Mouse (Mus musculus): ENCODE results near the gene Dda1. TPM values are rescaled to one million over a fixed set of nuclear protein-coding genes. Genes with fewer than 3 reads are reported as not detected.

Gene Dda1
- polyA plus RNA-seq, 1 experiment from 2014 or later, result 36.3 TPM

DNA sequence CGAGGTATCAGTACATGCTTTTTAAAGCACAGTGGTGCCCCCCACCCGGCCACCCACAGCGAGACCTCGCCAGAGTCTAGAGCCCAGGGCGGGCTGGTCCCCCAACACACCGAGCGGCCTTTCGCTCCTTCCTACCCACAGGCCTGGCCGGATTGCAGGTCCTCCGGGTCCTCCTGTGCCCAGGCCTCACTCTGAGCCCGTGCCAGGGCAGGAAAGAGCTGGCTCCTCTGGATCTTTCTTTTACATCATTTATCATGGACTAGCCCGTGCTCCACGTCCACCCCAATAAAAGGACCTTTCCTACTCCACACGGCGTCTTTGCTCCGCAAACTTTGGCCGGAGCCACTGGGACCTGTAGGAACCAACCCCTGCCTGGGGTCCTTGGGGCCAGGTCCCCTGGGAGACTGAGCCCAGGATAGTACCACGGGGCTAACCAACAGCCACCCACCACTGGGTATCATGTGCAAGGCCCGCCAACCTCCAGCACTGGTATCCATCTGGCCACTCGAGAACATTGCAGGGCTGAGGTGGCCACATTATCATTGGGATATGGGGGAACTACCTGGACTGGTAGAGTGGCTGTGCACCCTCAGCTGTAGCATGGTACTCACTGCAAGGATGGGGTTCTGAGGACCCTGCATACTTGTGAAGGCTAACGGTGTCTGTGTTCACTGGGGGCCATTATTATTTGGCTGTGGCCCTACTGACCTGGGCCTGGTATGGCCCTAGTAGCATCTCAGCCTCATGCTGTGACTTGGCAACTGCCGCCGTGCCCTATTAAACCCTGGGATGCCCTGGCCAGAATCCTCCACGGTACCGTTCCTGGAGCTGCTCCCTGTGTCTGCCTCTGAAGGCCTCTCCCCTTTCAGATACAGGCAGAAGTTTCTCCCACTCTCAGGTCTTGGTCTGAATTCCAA is 6.0 kb downstream of the Dda1 start:
- 89% methylated on average over 25 of the region's 25 CpGs for WGBS (ENCODE audit: missing documents)
- no peak overlapping the region for H3K4me3 ChIP-seq (ENCODE audit: inconsistent target)
- no peak overlapping the region for H3K27ac ChIP-seq
- H3K79me2 ChIP-seq (ENCODE audit: inconsistent target), result peaks cover 22% of the 10 kb centered on the region
- H3K36me3 ChIP-seq (ENCODE audit: inconsistent target), result peaks cover 24% of the 10 kb centered on the region

- peaks cover 16% of the 10 kb centered on the region for H3K79me2 ChIP-seq (ENCODE audit: inconsistent target)
- no peak overlapping the region for H3K4me3 ChIP-seq (ENCODE audit: inconsistent target)
- no peak overlapping the region for H3K27ac ChIP-seq
- 30% methylated on average over 4 of the region's 4 CpGs for WGBS (ENCODE audit: missing documents)
- peaks cover 24% of the 10 kb centered on the region for H3K36me3 ChIP-seq (ENCODE audit: inconsistent target)
Observed at GRCm38 (mm10) chr8:71475702-71476075, 6.7 kb downstream of the Dda1 start.

GRCm38 (mm10) chr8:71476099-71476940 is 7.3 kb downstream of the Dda1 start:
- Histone ChIP-seq H3K4me3 (ENCODE audit: inconsistent target) (no peak overlapping the region), H3K36me3 (ENCODE audit: inconsistent target) (peaks cover 24% of the 10 kb centered on the region), H3K79me2 (ENCODE audit: inconsistent target) (peaks cover 9% of the 10 kb centered on the region), H3K27ac (no peak overlapping the region)
- under 1% methylated on average over 89 of the region's 121 CpGs for WGBS (ENCODE audit: missing documents)

GRCm38 (mm10) chr8:71477196-71477845 is 8.3 kb downstream of the Dda1 start:
- Histone ChIP-seq H3K36me3 (ENCODE audit: inconsistent target) (peaks cover 15% of the 10 kb centered on the region), H3K79me2 (ENCODE audit: inconsistent target) (no peaks in the 10 kb centered on the region), H3K27ac (no peak overlapping the region), H3K4me3 (ENCODE audit: inconsistent target) (no peak overlapping the region; the same call in 1 of the 2 replicates)
- WGBS (ENCODE audit: missing documents), result 63% methylated on average over 14 of the region's 14 CpGs

GRCm38 (mm10) chr8:71478943-71479342 is 9.9 kb downstream of the Dda1 start:
- WGBS (ENCODE audit: missing documents), result 95% methylated on average over 8 of the region's 11 CpGs
- Histone ChIP-seq H3K79me2 (ENCODE audit: inconsistent target) (no peaks in the 10 kb centered on the region), H3K4me3 (ENCODE audit: inconsistent target) (no peak overlapping the region), H3K27ac (no peak overlapping the region), H3K36me3 (ENCODE audit: inconsistent target) (0 out of 2 replicates have a peak, but pooled peaks cover under 1% of the 10 kb centered on the region)

- Histone ChIP-seq H3K79me2 (ENCODE audit: inconsistent target) (no peaks in the 10 kb centered on the region; the same call in 1 of the 2 replicates), H3K4me3 (ENCODE audit: inconsistent target) (no peak overlapping the region), H3K27ac (no peak overlapping the region), H3K36me3 (ENCODE audit: inconsistent target) (no peaks in the 10 kb centered on the region)
- WGBS (ENCODE audit: missing documents), result 83% methylated on average over 8 of the region's 8 CpGs
Observed at GRCm38 (mm10) chr8:71483932-71484331, 14.9 kb downstream of the Dda1 start.

DNA sequence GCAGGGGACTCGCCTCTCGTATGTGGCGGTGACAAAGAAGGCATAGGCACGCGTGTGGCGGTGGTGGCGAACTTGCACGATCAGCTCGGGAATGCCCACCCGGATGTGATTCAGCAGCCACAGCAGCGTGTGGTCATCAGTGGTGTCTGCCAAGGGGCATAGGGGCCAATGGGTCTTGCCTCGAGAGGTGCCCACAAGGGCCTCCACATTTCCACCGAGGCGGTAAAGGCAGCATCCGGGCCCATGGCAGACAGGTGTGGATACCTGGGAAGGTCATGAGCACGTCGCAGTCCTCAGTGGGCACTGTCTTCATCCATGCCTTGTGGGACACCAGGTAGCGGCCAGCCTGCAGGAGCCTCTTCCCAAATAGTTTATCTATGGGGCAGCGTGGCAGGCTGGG is 15.7 kb downstream of the Dda1 start:
- Histone ChIP-seq H3K27ac (no peak overlapping the region), H3K36me3 (ENCODE audit: inconsistent target) (no peaks in the 10 kb centered on the region), H3K4me3 (ENCODE audit: inconsistent target) (peak overlapping the region; percentile 27; the same call in 1 of the 2 replicates), H3K79me2 (ENCODE audit: inconsistent target) (peaks cover 7% of the 10 kb centered on the region)
- 94% methylated on average over 19 of the region's 19 CpGs for WGBS (ENCODE audit: missing documents)

DNA sequence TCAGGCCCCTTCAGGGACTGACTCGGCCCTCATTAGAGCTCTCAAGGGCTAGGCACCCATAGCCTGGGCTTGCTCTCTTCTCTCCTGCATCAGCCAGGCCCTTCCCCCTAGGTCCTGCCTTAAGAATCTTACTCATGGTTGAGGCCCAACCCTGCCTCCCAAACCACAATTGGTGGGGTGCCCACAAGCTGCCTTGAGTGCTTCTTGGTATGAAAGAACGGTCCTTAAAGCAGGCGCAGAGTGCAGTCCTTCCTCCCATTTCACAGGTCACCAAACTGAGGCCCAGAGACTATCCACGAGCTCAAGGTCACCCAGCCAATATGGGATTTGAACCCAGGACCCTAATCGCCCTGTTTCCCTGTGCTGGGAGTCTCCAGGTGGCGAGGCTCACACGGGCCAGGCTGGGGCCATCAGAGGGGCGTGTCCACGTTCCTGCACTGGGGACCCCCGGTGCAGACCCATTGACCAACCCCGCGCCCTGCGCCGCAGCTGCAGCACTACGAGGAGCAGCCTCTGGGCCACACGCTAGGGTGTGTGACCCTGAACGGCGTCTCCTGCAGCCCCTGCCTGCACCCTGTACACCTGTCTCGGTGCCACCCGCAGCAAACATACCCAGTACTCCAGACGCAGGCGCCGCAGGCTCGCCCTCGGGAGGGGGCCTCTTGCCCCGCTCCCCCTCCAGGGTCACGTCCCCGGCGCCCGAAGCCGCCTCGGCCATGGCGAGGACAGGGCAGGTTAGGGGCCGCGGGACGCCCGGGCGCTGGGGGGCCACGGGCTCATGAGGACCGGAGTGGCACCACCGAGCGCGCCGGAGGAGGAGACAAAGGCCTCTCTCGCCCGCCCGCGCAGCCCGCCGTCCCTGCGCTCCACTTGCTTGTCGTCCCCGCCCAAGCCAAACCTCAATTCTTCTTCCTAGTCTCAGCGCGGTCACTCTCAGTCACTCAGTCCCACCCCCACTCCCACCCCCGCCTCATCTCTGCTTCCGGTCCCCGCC is 16.4 kb downstream of the Dda1 start, which contains the start of gene Ano8:
Gene Ano8, minus strand, starts transcription at position 822 of the 994 bp plus-strand sequence.
- no peak within 1 kb of the TSS for H3K27ac ChIP-seq
- peaks cover 12% of the 10 kb centered on the region for H3K79me2 ChIP-seq (ENCODE audit: inconsistent target)
- 6% methylated on average over 53 of the region's 58 CpGs for WGBS (ENCODE audit: missing documents)
- H3K4me3 ChIP-seq (ENCODE audit: inconsistent target), result peak within 1 kb of the TSS; percentile 27
- H3K36me3 ChIP-seq (ENCODE audit: inconsistent target), result peaks cover 3% of the 10 kb centered on the region; the same call in 1 of the 2 replicates

GRCm38 (mm10) chr8:71486136-71486529 is 17.1 kb downstream of the Dda1 start:
- Histone ChIP-seq H3K36me3 (ENCODE audit: inconsistent target) (peaks cover 10% of the 10 kb centered on the region; the same call in 1 of the 2 replicates), H3K27ac (no peak overlapping the region), H3K4me3 (ENCODE audit: inconsistent target) (no peak overlapping the region), H3K79me2 (ENCODE audit: inconsistent target) (peaks cover 12% of the 10 kb centered on the region)
- WGBS (ENCODE audit: missing documents), result 34% methylated on average over 4 of the region's 7 CpGs

DNA sequence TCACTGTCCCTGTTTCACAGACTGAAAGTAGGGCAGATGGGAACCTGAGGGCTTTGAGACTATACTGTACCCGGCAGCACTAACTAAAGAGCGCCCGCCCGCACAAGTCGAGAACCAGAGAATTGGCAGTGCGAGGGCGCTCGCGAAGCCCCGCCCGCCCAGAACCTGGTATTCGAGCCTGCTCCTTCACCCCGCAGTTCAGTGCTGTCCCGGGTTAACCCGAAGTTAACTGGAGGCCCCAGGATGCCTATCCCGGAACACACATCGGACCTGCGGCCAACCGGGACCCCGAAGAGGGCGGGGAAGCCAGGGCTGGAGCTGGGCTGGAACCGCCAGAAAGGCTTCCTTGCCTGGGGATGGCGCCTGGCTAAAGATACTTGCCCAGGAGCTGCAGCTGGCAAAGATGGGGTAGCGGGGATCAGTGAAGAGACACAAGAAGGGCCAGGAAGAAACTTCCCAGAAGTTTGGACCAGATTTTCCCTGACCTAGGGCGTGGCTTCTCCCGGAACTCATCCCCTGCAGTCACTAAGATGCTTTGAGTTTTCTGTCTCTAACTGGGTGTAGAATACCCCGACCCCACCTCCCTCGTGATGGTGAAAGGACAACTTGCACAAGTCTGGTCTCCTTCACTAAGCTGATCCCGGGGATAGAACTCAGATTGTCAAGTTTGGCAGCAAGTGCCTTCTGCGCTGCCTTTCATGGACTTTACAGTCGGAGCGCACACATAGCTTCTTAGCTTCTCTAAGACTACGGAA is 18.9 kb downstream of the Dda1 start, which contains the start of gene Gtpbp3:
Gene Gtpbp3, plus strand, starts transcription at position 413 of the 755 bp plus-strand sequence.
- WGBS (ENCODE audit: missing documents), result under 1% methylated on average over 33 of the region's 33 CpGs
- peaks cover 18% of the 10 kb centered on the region; the same call in 1 of the 2 replicates for H3K36me3 ChIP-seq (ENCODE audit: inconsistent target)
- peak within 1 kb of the TSS; percentile 72 for H3K4me3 ChIP-seq (ENCODE audit: inconsistent target)
- H3K27ac ChIP-seq, result peak within 1 kb of the TSS; percentile 62
- peaks cover 12% of the 10 kb centered on the region for H3K79me2 ChIP-seq (ENCODE audit: inconsistent target)

DNA sequence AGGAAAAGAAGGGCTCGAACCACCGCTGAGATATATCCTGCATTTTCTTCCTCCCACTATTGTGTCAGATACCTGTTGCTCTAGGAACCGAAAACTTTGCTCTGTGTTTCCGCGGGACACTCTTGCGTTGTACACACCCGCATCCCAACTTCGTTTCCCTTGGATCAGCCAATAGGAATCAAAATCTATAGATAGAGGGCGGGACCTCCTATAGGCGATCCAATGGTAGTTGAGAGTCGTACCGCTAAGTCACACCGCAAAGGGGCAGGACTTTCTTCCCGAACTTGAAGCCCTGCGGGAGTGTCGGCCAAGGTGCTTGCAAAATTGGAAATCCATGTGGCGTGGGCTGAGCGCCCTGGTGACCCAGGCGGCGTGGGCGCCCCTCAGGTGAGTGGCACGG is 19.5 kb downstream of the Dda1 start:
- peak overlapping the region; percentile 72 for H3K4me3 ChIP-seq (ENCODE audit: inconsistent target)
- peaks cover 12% of the 10 kb centered on the region for H3K79me2 ChIP-seq (ENCODE audit: inconsistent target)
- WGBS (ENCODE audit: missing documents), result 0% methylated on average over 22 of the region's 22 CpGs
- H3K36me3 ChIP-seq (ENCODE audit: inconsistent target), result peaks cover 18% of the 10 kb centered on the region; the same call in 1 of the 2 replicates
- peak overlapping the region; percentile 62 for H3K27ac ChIP-seq

DNA sequence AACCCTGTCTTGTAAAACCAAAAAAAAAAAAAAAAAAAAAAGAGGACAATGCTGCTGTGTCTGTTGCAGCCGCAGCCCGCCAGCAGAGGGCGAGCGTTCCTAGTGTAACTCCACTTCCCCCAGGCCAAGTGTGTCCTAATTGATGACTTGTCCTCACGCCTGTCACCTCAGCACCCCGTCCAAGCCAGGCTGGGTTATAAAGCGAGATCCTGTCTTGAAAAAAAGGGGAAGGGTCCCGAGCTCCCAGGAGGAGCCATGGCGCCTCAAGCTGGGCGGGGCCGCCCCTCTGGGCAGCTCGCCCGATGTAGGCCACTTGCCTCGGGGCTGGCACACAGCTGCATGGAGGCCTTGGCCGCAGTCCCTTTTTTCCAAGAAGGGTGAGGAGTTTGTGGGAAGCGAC is 26.0 kb downstream of the Dda1 start:
- H3K4me3 ChIP-seq (ENCODE audit: inconsistent target), result no peak overlapping the region
- 25% methylated on average over 10 of the region's 16 CpGs for WGBS (ENCODE audit: missing documents)
- H3K36me3 ChIP-seq (ENCODE audit: inconsistent target), result peaks cover 27% of the 10 kb centered on the region; the same call in 1 of the 2 replicates
- H3K27ac ChIP-seq, result no peak overlapping the region
- peaks cover 2% of the 10 kb centered on the region; the same call in 1 of the 2 replicates for H3K79me2 ChIP-seq (ENCODE audit: inconsistent target)

All from macrophage (primary cell).